Comparison of ENCODE assay signal across 9 mouse cellular contexts in genomic region chr1:134829635-134830034, GRCm38 (mm10).
A peak's percentile ranks its signal among the peaks of the same experiment; 100 is the strongest.
DNase-seq lines count a peak whose midpoint lies in the region; ATAC-seq and TF ChIP-seq lines count a peak whose summit lies in the region.
"Had no signal": no experiment of that assay in that cellular context is flagged by ENCODE, and none has a peak within 500 bp of the region (broad histone marks: within the 10 kb centered on the region; RNA-seq: fewer than 3 reads in every experiment).

No protein-coding gene starts in this region.

- ATAC-seq in forebrain, postnatal 0 days, result peak; percentile 60
- ATAC-seq in forebrain, embryonic 12.5 days (ENCODE audit: low FRiP score), result no peak

- H3K9ac ChIP-seq in forebrain, postnatal 0 days, result no peak overlapping the region
- no peak overlapping the region for H3K9ac ChIP-seq in forebrain, embryonic 12.5 days
- H3K9ac ChIP-seq: neural tube, embryonic 13.5 days had no signal

- TF ChIP-seq CTCF in forebrain, postnatal 0 days (IDR thresholded peaks at IDR 0.05; ENCODE audit: low read depth), result peak; percentile 70
- peak; percentile 48; the same call in 1 of the 2 replicates for TF ChIP-seq CTCF in cerebellum, adult 2 months (IDR thresholded peaks at IDR 0.05; ENCODE audit: borderline replicate concordance, insufficient read depth, low read depth, low read length)

- H3K27me3 ChIP-seq in forebrain, postnatal 0 days (ENCODE audit: insufficient read depth, low read length), result no peaks in the 10 kb centered on the region
- H3K27me3 ChIP-seq in forebrain, embryonic 10.5 days (ENCODE audit: poor library complexity, severe bottlenecking), result no peaks in the 10 kb centered on the region
- H3K27me3 ChIP-seq in cerebellum, adult 2 months (ENCODE audit: control insufficient read depth, insufficient read depth, low read length), result no peaks in the 10 kb centered on the region
- H3K27me3 ChIP-seq in forebrain, embryonic 12.5 days, result no peaks in the 10 kb centered on the region
- H3K27me3 ChIP-seq: neural tube, embryonic 13.5 days had no signal

- 57% methylated on average over 4 of the region's 4 CpGs for WGBS in forebrain, postnatal 0 days
- WGBS in forebrain, embryonic 10.5 days, result 66% methylated on average over 4 of the region's 4 CpGs
- 35% methylated on average over 4 of the region's 4 CpGs for WGBS in cerebellum, adult 2 months
- 69% methylated on average over 4 of the region's 4 CpGs for WGBS in forebrain, embryonic 12.5 days

- TF ChIP-seq POLR2A in cerebellum, adult 2 months (IDR thresholded peaks at IDR 0.05; ENCODE audit: borderline replicate concordance, insufficient read depth, low read length), result no peak

- peaks cover 37% of the 10 kb centered on the region for H3K36me3 ChIP-seq in forebrain, postnatal 0 days (ENCODE audit: insufficient read depth)
- H3K36me3 ChIP-seq in forebrain, embryonic 10.5 days (replicated peaks), result peaks cover 8% of the 10 kb centered on the region
- H3K36me3 ChIP-seq in forebrain, embryonic 12.5 days (replicated peaks), result peaks cover 13% of the 10 kb centered on the region

- H3K9me3 ChIP-seq in forebrain, postnatal 0 days (ENCODE audit: low read length), result no peaks in the 10 kb centered on the region
- no peaks in the 10 kb centered on the region for H3K9me3 ChIP-seq in forebrain, embryonic 10.5 days
- no peaks in the 10 kb centered on the region for H3K9me3 ChIP-seq in forebrain, embryonic 12.5 days
- H3K9me3 ChIP-seq: neural tube, embryonic 13.5 days had no signal

- H3K27ac ChIP-seq in forebrain, postnatal 0 days (ENCODE audit: low read depth, low read length), result no peak overlapping the region
- H3K27ac ChIP-seq in forebrain, embryonic 10.5 days, result no peak overlapping the region
- no peak overlapping the region for H3K27ac ChIP-seq in cerebellum, adult 2 months (ENCODE audit: insufficient read depth, low read length)
- no peak overlapping the region for H3K27ac ChIP-seq in forebrain, embryonic 12.5 days
- H3K27ac ChIP-seq: neural tube, embryonic 13.5 days had no signal

- no peaks in the 10 kb centered on the region for H3K4me1 ChIP-seq in forebrain, postnatal 0 days (ENCODE audit: insufficient read depth)
- H3K4me1 ChIP-seq in forebrain, embryonic 10.5 days, result peaks cover 4% of the 10 kb centered on the region; the same call in 1 of the 2 replicates
- H3K4me1 ChIP-seq in cerebellum, adult 2 months (ENCODE audit: control insufficient read depth, insufficient read depth, low read length), result peaks cover 15% of the 10 kb centered on the region; the same call in 1 of the 2 replicates
- no peaks in the 10 kb centered on the region for H3K4me1 ChIP-seq in forebrain, embryonic 12.5 days
- H3K4me1 ChIP-seq: neural tube, embryonic 13.5 days had no signal

- peak; percentile 23 for DNase-seq in forebrain, postnatal 0 days
- no peak for DNase-seq in forebrain, embryonic 10.5 days (ENCODE audit: extremely low spot score, low spot score)
- peak; percentile 20 for DNase-seq in 3134 (ENCODE audit: extremely low read depth, insufficient read length, low spot score)
- peak; percentile 48 to 79 for DNase-seq in cerebellum, adult 2 months
- peak; percentile 8 to 20 for DNase-seq in kidney, adult 8-10 months
- DNase-seq in skeletal muscle tissue, adult 2 months (ENCODE audit: low read depth, low spot score), result peak; percentile 47
- no peak for DNase-seq in T-cell, adult 2 months (ENCODE audit: low spot score)

- H3K4me2 ChIP-seq in forebrain, postnatal 0 days (ENCODE audit: low read depth), result no peak overlapping the region
- no peak overlapping the region for H3K4me2 ChIP-seq in forebrain, embryonic 12.5 days
- H3K4me2 ChIP-seq: neural tube, embryonic 13.5 days had no signal

- H3K4me3 ChIP-seq in forebrain, postnatal 0 days (ENCODE audit: low read depth, low read length), result no peak overlapping the region
- H3K4me3 ChIP-seq in forebrain, embryonic 10.5 days, result no peak overlapping the region
- no peak overlapping the region for H3K4me3 ChIP-seq in cerebellum, adult 2 months (replicated peaks; ENCODE audit: insufficient read depth, low read depth, low read length)
- no peak overlapping the region for H3K4me3 ChIP-seq in forebrain, embryonic 12.5 days (replicated peaks)
- H3K4me3 ChIP-seq: neural tube, embryonic 13.5 days had no signal

Comparison
In these comparisons a context has a peak if more than half of its experiments do, and no peak if none do; other contexts are left out.
1. DNase-seq: peak in forebrain, postnatal 0 days (single experiment), 3134 (single experiment), cerebellum, adult 2 months (2 of 2), kidney, adult 8-10 months (2 of 2) and skeletal muscle tissue, adult 2 months (single experiment); none in forebrain, embryonic 10.5 days (single experiment) and T-cell, adult 2 months (single experiment).